In the genomic region with DNA sequence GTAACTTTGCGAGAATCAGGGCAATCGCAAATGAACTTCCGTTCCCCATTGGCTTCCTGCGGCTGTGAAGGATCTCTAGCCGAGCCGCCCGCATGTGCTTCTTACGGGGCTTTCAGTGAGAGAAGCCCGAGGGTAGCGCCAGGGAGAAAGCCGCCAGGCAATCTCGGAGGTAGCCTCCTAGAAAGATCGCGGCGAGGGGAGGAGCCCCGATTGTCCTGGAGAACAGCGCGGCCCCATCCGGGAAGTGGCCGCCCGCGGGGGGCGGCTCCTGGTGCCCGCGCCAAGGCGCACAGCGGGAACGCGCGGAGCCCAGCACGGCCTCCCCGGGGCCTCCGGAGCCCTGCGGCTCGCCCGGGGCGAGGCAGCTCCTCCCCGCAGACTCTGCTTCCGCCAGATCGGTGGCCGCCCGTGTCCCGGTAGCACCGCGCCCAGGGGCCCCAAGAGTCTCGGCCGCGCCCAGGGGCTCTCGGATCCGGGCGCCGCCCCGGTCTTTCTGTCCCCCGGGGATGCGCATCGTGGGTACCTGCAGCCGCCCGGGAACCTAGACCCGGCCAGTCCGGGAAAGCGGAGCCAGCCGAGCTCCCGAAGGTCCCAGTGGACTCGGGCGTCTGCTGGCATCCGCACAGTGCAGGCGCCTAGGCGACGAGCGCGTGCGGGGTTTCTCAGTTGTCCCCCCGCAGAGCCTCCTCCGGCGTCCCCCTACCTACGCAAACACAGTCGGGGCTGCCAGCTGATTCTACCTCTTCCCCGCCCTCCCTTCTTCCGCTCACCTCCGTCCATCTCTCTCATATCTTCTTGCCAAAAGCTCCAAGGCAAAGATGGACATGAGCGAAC, we compare ENCODE assay signal across 7 mouse cellular contexts.
DNase-seq lines count a peak whose midpoint lies in the region; ATAC-seq and TF ChIP-seq lines count a peak whose summit lies in the region.

No protein-coding gene starts in this region.

- WGBS in intestine, postnatal 0 days: under 1% methylated on average over 73 of the region's 81 CpGs
- under 1% methylated on average over 79 of the region's 81 CpGs for WGBS in midbrain, embryonic 10.5 days

- DNase-seq in adrenal gland, adult 18-20 months (ENCODE audit: low spot score in 2 of 2): peak; percentile 78 to 84
- peak; percentile 89 for DNase-seq in embryo, embryonic 11 days
- DNase-seq in gastrocnemius, postnatal 4 days (ENCODE audit: low spot score in 2 of 2): peak; percentile 56 to 79
- peak; percentile 74 to 76 for DNase-seq in left cerebral cortex, postnatal 36 days (ENCODE audit: low spot score in 2 of 2)
- DNase-seq in midbrain, embryonic 10.5 days (ENCODE audit: low spot score): peak; percentile 80
- DNase-seq in skeletal muscle tissue, adult 2 months (ENCODE audit: low read depth, low spot score): peak; percentile 34

- peak overlapping the region; percentile 95 for H3K4me2 ChIP-seq in intestine, postnatal 0 days (replicated peaks; ENCODE audit: low read depth)

- peak overlapping the region; percentile 69 for H3K4me3 ChIP-seq in intestine, postnatal 0 days (ENCODE audit: low read depth, low read length)
- peak overlapping the region; percentile 81 for H3K4me3 ChIP-seq in midbrain, embryonic 10.5 days

- H3K9ac ChIP-seq in intestine, postnatal 0 days (ENCODE audit: low read depth, low read length): peak overlapping the region; percentile 64

- H3K9me3 ChIP-seq in intestine, postnatal 0 days (ENCODE audit: control insufficient read depth): no peaks in the 10 kb centered on the region
- H3K9me3 ChIP-seq in midbrain, embryonic 10.5 days (replicated peaks): no peaks in the 10 kb centered on the region

- 0 out of 2 replicates have a peak, but pooled peaks have one; percentile 5 for TF ChIP-seq CTCF in intestine, postnatal 0 days (IDR thresholded peaks at IDR 0.05; ENCODE audit: low read depth)

- H3K36me3 ChIP-seq in intestine, postnatal 0 days (ENCODE audit: control insufficient read depth, insufficient read depth): no peaks in the 10 kb centered on the region
- H3K36me3 ChIP-seq in midbrain, embryonic 10.5 days: no peaks in the 10 kb centered on the region

- H3K4me1 ChIP-seq in intestine, postnatal 0 days (replicated peaks; ENCODE audit: control insufficient read depth, insufficient read depth, low read length): no peaks in the 10 kb centered on the region
- H3K4me1 ChIP-seq in midbrain, embryonic 10.5 days: peaks cover 17% of the 10 kb centered on the region

- intact Hi-C loops in left cerebral cortex, postnatal 36 days (cut with DNase I): loop anchor here (1.0 to 2.0 kb wide), 2 partner anchors 96 to 160 kb away; a partner anchor contains a TSS

- no peaks in the 10 kb centered on the region for H3K27me3 ChIP-seq in intestine, postnatal 0 days (replicated peaks; ENCODE audit: control insufficient read depth, insufficient read depth, low read length)
- peaks cover 28% of the 10 kb centered on the region for H3K27me3 ChIP-seq in midbrain, embryonic 10.5 days (ENCODE audit: low read depth, poor library complexity, severe bottlenecking)

- H3K27ac ChIP-seq in intestine, postnatal 0 days (ENCODE audit: low read depth, low read length): peak overlapping the region; percentile 86
- H3K27ac ChIP-seq in midbrain, embryonic 10.5 days (replicated peaks): peak overlapping the region; percentile 94

- ATAC-seq in intestine, postnatal 0 days: peak; percentile 95

Comparison
In these comparisons a context has a peak if more than half of its experiments do, and no peak if none do; other contexts are left out.
1. Peak in every context shown above with its lines: DNase-seq, ATAC-seq, H3K4me3 ChIP-seq and H3K27ac ChIP-seq.
2. DNase-seq: peak in every context shown above with its lines; median percentile 89 in embryo, embryonic 11 days; 81 in adrenal gland, adult 18-20 months; 80 in midbrain, embryonic 10.5 days; 75 in left cerebral cortex, postnatal 36 days; 68 in gastrocnemius, postnatal 4 days; 34 in skeletal muscle tissue, adult 2 months.